Mouse (Mus musculus): ENCODE measurements around the gene Prkca.

Prkca gene

GRCm38 (mm10) chr11:108162110-108162509, 181.6 kb downstream of the Prkca start:
- no peak for DNase-seq (ENCODE audit: low read depth, low spot score)

- peak; percentile 33 for DNase-seq (ENCODE audit: low read depth, low spot score)
Measured at GRCm38 (mm10) chr11:108160056-108160455, 183.7 kb downstream of the Prkca start.

GRCm38 (mm10) chr11:108158046-108158445, 185.7 kb downstream of the Prkca start:
- DNase-seq (ENCODE audit: low read depth, low spot score) = no peak

GRCm38 (mm10) chr11:108157074-108157473, 186.7 kb downstream of the Prkca start:
- DNase-seq (ENCODE audit: low read depth, low spot score) = no peak

- no peak for DNase-seq (ENCODE audit: low read depth, low spot score)
Measured at GRCm38 (mm10) chr11:108156107-108156506, 187.6 kb downstream of the Prkca start.

- DNase-seq (ENCODE audit: low read depth, low spot score) = no peak
Measured at GRCm38 (mm10) chr11:108155088-108155580, 188.6 kb downstream of the Prkca start.

- DNase-seq (ENCODE audit: low read depth, low spot score) = no peak
Measured at GRCm38 (mm10) chr11:108153997-108154841, 189.5 kb downstream of the Prkca start.

GRCm38 (mm10) chr11:108152591-108152990, 191.1 kb downstream of the Prkca start:
- DNase-seq (ENCODE audit: low read depth, low spot score) = no peak

- no peak for DNase-seq (ENCODE audit: low read depth, low spot score)
Measured at GRCm38 (mm10) chr11:108150410-108150809, 193.3 kb downstream of the Prkca start.

- DNase-seq (ENCODE audit: low read depth, low spot score) = no peak
Measured at GRCm38 (mm10) chr11:108149187-108149586, 194.5 kb downstream of the Prkca start.

GRCm38 (mm10) chr11:108148491-108148890, 195.2 kb downstream of the Prkca start:
- DNase-seq (ENCODE audit: low read depth, low spot score) = no peak

GRCm38 (mm10) chr11:108145752-108146496, 197.8 kb downstream of the Prkca start:
- DNase-seq (ENCODE audit: low read depth, low spot score) = no peak

GRCm38 (mm10) chr11:108145128-108145527, 198.6 kb downstream of the Prkca start:
- no peak for DNase-seq (ENCODE audit: low read depth, low spot score)

- DNase-seq (ENCODE audit: low read depth, low spot score) = no peak
Measured at GRCm38 (mm10) chr11:108143739-108144138, 200.0 kb downstream of the Prkca start.

GRCm38 (mm10) chr11:108140028-108140427, 203.7 kb downstream of the Prkca start:
- no peak for DNase-seq (ENCODE audit: low read depth, low spot score)

GRCm38 (mm10) chr11:108136341-108136740, 207.4 kb downstream of the Prkca start:
- DNase-seq (ENCODE audit: low read depth, low spot score) = no peak

GRCm38 (mm10) chr11:108135407-108136159, 208.1 kb downstream of the Prkca start:
- DNase-seq (ENCODE audit: low read depth, low spot score) = no peak

GRCm38 (mm10) chr11:108128593-108128992, 215.1 kb downstream of the Prkca start:
- peak; percentile 60 for DNase-seq (ENCODE audit: low read depth, low spot score)

GRCm38 (mm10) chr11:108127908-108128307, 215.8 kb downstream of the Prkca start:
- no peak for DNase-seq (ENCODE audit: low read depth, low spot score)

- no peak for DNase-seq (ENCODE audit: low read depth, low spot score)
Measured at GRCm38 (mm10) chr11:108122486-108122885, 221.2 kb downstream of the Prkca start.

GRCm38 (mm10) chr11:108120708-108121107, 223.0 kb downstream of the Prkca start:
- DNase-seq (ENCODE audit: low read depth, low spot score) = no peak

- DNase-seq (ENCODE audit: low read depth, low spot score) = no peak
Measured at GRCm38 (mm10) chr11:108119785-108120184, 223.9 kb downstream of the Prkca start.
